Comparison of ENCODE assay signal across 8 mouse cellular contexts in the genomic region with DNA sequence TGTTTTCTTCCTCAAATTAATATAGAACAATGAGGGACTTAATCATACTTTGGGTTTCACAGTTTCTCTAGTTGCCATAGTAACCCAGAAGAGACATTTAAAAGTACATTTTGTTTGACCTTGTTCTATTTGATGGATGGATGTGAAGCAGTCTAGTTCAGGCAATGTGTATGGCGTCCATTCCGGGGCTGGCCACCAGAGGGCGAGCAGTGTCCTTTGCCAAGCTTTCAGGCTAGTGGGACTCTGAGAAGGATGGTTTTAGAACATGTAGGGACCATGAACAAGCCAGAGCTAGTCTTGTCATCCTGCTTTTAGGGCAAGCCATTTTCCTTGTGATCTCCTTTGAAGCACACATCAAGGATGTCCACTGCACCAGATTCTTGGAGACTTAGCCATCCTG.
DNase-seq lines count a peak whose midpoint lies in the region; ATAC-seq lines count a peak whose summit lies in the region.

No protein-coding gene starts in this region.

- peak; percentile 14 for DNase-seq in cerebellum, adult 11 months
- DNase-seq in adrenal gland, adult 18-20 months (ENCODE audit: low spot score in 2 of 2): peak; percentile 62 to 71
- peak; percentile 81 for DNase-seq in embryo, embryonic 11 days
- DNase-seq in heart, postnatal 25 days (ENCODE audit: low spot score): peak; percentile 12
- peak; percentile 65 to 74 for DNase-seq in left cerebral cortex, adult 18-20 months (ENCODE audit: low spot score in 2 of 2)
- peak; percentile 60 for DNase-seq in spleen, adult 12 weeks (ENCODE audit: low spot score)

- no peak for ATAC-seq in cerebellum, adult (ENCODE audit: insufficient number of reproducible peaks, low FRiP score, low TSS enrichment)
- ATAC-seq in megakaryocyte, adult 5-6 weeks (ENCODE audit: poor library complexity, severe bottlenecking): peak; percentile 79

- intact Hi-C loops in heart, postnatal 25 days (cut with DNase I): loop anchor here (5.0 kb wide), 1 partner anchor 1531 kb away; no protein-coding TSS in a partner anchor

Comparison
In these comparisons a context has a peak if more than half of its experiments do, and no peak if none do; other contexts are left out.
1. DNase-seq: peak in every context shown above with its lines; median percentile 81 in embryo, embryonic 11 days; 70 in left cerebral cortex, adult 18-20 months; 66 in adrenal gland, adult 18-20 months; 60 in spleen, adult 12 weeks; 14 in cerebellum, adult 11 months; 12 in heart, postnatal 25 days.